Mouse (Mus musculus) forelimb bud, embryonic 11.5 days (tissue): ENCODE measurements around the gene Dst.
"Not testable (repeated sequence)": the region's sequence is repeated elsewhere in the genome, so short reads cannot be mapped to it uniquely, and the experiment has no call there.

Experiments used
- DNase-seq: peaks from one replicate; pipeline ENCODE4 v3.0.0-alpha.2; 2012; ENCODE audit warnings: low read depth, low spot score

The Dst gene

DNA sequence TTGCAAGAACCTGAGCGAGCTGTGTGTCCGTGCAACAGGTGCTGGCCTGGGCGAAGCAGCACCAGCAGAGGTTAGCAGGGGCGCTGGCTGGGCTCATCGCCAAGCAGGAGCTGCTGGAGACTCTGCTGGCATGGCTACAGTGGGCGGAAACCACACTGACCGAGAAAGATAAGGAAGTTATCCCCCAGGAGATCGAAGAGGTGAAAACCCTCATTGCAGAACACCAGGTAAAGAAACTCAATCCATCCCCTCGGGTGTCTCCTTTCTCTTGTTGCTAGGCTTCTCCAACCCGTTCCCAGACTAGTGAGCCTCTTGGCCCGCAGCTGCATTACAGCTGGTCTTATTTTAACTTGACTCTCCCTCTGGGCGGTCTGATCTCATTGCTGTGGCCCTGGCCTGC lies 382.3 kb downstream of the Dst start:
- DNase-seq: no peak

DNA sequence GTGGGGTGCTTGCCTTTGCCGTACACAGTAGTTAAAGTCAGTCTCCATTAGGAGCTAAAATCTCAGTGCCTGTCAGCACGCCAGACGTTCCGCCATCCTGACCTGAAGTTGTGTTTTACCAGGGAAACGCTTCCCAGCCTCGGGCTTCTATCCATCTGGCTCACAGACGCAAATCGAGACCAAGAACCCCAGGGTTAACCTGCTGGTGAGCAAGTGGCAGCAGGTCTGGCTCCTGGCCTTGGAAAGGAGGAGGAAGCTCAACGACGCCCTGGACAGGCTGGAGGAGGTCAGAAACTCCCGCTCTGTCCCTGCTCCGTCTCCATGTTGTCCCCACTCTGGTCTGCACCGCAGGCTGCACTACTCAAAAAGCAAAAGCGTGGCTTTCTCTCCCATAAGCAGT lies 385.2 kb downstream of the Dst start:
- DNase-seq: no peak

DNA sequence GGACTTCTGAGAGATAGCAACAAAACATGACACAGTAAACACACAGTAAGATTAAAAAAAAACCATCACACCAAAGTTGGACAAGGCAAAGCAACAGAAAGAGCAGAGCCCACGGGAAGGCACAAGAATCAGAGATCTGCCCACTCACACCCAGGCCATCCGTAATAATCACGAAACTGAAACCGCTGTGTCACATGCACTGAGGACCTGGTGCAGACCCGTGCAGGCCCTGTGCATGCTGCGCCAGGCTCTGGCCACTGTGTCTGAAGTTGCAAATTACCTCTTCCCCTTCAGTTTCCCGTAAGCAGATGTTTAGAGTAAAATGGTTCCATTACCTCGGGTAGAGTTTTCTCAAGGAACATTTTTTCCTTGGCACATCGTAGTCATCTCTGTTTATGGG lies 389.6 kb downstream of the Dst start:
- no peak for DNase-seq

DNA sequence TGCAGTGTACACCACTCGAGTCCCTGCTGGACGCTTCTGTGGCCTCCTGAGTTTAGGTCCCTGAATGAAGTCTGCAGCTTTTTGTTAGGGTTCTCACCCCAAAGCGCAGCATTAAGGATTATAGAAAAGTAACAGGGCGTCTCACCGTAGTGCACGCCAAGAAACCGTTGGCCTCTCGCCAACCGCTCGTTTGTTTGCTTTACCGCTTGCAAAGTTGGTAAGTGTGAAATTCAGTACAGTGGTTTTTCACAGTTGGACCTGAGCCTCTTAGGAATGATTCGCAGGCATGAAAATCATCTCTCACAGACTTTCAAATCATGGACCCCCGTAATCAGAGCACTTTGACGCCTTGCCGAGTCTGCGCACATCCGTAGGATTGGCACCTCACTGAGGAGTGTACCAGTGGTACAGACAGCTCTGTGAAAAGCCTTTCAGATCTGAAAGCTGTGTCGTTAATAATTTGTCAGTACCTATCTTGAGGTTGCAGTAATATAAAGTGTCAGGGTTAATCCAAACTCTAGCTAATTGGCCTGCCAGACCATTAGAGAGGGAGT lies 390.7 kb downstream of the Dst start:
- DNase-seq: no peak

DNA sequence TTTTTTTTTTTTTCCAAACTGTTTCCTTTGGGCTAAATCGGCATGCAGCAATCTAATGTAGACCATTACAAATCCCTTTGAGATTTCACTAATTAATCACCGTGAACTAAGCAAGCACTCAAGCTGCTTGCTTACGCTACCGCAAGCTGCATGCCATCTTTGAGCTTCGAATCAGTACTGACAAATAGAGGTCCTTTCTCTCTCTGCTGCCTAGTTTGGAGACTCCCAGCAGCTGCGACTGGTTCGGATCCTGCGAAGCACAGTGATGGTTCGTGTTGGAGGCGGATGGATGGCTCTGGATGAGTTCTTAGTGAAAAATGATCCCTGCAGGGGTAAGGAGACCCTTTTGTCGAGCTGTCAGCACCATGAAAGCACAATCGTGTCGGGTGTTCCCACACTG lies 391.5 kb downstream of the Dst start:
- DNase-seq: no peak

DNA sequence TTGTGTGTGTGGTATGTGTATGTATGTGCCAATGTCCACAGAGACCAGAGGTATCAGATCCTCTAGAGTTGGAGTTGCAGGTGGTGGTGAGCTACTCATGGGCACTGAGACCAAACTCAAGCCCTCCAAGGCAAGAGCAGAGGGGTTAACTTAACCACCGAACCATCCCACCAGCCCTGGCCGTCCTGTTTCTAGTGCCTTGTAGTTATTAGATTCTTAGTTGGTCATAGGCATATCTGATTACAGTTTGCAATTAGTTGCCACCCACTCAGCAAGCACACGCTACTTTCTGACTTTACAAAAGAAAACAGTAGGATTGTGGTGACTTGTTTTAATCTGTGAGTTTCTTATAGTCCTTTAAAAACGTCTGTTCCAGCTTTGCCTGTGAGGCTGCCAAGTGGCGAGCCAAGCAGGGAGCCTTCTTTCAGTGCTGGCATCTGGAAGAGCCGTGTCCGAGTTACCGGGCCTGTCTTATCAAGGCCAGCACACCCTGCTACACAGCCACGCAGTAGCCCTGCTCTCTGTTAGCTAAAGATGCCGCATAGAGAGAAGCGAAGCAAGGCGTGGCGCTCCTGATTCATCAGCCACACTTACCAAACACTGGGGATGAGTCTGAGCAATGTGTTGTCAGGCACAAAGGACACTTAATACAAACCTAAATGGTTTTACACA lies 392.4 kb downstream of the Dst start:
- DNase-seq: no peak

DNA sequence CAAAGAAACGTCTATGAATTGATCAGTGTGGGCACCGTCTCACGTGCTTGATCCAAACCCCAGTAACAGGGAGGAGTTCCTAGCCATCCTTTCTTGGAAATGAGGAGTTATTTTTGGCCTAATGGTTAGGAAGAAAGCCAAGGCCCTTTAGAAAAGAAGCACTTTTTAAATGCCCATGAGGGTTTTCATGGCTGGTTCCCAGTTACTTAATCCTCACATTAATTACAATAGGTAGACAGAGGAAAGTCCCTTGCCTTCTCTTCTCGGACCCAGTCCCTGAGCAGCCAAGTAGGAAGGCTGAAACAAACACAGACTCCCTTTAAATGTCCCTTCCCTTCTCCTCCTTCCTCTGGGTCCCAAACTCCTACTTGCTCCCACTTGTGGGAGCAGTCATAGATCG lies 396.2 kb downstream of the Dst start:
- no peak for DNase-seq

DNA sequence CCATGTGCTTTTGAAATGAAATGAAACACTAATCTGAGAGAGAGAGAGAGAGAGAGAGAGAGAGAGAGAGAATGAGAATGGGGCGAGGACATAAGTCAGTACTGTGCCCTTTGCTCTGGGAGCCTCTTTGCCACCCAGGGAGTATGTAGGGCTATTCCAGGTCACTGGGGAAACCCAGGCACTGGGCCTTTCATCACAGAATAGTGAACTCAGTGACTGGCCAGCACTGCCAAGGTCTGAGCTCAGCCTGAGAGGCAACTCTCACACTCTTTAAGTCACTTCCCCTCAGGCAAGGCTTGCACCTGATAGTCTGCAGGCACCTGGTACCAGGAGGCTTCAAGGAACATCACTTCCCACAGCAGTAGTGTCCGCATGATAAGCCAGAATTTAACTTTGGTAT lies 398.7 kb downstream of the Dst start:
- DNase-seq: no peak

DNA sequence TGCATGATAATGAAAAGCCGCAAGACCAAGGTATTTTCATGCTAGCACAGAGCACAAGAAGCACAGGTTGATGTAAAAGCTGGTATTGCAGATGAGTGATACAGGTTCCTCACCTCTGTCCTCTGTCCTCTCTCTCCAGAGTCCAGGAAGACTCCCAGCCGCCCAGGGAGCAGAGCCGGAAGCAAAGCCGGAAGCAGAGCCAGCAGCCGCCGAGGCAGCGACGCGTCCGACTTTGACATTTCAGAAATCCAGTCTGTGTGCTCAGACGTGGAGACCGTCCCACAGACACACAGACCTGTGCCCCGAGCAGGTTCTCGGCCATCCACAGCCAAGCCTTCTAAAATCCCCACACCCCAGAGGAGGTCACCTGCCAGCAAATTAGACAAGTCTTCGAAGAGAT lies 399.2 kb downstream of the Dst start:
- DNase-seq: no peak

DNA sequence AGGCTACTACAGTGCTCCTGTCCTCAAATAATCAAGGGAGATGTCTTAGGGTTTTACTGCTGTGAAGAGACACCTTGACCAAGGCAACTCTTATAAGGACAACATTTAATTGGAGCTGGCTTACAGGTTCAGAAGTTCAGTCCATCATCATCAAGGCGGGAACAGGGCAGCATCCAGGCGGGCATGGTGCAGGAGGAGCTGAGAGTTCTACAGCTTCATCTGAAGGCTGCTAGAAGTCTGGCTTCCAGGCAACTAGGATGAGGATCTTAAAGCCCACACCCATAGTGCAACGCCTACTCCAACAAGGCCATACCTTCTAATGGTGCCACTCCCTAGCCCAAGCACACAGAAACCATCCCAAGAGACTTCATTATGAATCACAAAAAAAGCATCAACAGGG lies 400.8 kb downstream of the Dst start:
- not testable (repeated sequence) for DNase-seq

DNA sequence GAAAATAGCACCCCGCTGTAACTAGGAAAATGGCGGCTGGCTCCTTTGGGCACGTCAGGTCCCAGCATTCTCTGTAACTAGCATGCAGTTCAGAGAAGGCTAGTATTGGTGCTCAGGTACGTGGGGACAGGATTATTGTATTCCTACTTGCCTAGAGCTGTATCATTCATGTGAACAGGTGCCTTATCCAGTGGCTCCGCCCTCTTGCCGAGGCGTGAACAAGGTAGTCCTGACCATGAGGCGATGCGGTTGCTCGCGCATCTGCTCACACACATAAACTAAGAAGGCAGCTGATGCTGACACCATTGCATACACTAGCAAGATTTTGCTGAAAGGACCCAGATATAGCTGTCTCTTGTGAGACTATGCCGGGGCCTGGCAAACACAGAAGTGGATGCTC lies 401.4 kb downstream of the Dst start:
- DNase-seq: no peak

DNA sequence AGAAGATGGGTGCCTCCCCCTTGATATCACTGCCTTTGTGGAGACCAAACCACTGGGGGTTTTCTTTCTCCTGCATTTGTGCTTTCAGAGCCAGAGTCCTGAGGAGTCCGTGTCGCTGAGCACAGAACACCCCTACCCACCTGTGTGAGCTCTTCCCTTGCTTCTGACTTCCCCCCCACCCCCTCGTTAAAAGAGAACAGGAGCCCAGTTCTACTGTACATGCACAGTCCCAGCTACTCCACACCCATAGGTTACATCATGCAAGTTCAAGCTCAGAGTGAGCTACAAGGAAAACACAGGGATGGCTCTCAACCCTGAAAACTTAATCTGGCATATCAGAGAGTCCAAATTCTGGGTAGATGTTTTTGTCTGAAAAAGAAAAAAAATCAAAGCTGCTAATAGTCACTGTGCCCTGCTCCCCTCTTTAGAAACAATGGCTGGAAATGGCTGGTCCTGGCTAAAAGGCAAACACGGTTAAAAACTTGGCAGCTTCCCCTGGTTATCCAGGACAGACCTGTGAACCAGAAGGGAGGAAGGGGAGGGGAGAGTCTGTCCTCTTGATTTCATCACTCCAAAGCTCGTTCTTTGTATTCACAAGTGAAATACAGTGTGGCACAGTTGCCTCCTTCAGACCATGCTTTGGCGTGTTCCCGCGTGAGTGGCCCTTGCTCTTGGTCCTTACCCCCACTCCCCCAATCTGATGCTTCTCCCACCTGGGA lies 402.7 kb downstream of the Dst start:
- no peak for DNase-seq

DNA sequence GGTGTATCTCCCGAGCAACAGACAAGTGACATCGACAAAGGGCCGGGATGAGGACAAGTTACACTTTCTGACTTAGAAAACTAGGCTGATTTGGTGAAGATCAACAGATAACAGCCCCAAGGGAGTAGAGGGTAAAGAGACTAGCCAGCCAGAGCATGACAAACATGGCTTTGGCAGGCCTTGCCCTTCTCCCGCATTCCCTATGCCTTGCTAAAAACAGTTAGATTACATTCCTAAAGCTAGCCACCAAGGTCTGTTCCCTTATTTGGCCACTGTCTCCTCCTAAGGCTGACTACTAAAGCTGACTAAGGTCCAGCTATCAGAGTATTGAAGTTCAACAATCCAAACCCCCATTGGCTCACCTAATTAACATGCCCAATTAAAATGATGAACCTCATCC lies 404.8 kb downstream of the Dst start:
- DNase-seq: no peak

DNA sequence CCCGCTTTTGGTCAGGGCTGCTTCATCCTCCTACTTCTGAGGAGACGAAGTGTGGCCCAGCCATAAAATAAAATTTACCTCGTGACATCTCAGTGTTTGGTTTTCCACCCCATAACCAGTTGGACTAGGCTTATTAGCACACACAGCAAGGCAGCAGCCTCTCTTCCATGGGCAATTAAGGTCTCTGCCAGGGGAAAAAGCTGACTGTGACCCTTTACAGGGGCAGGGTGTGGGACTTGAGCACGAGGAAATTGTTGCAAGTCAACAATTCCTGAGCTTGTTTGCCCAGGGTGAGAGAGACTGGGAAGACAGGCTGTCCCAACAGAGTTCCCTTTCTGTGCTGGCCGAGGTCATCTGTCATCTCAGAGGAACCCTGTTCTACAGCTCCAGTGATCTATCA lies 407.4 kb downstream of the Dst start:
- no peak for DNase-seq

DNA sequence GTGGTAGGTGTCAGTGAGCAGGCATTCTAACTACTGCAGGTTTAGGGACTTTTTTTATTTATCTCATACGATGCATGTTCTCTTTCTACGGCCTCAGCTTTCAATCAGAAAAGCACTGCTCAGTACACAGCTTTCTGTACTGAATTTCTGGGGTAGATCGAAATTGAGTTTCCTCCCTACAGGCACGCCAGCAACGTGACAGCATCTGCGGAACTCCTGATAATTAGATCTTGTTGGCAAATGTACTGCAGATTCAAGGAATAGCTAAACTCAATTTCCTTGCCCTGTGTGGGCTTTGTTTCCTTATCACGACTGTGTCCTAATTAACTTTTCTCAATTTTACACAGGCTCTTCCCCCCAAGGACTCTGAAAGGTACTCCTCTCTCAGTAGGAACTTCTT lies 416.2 kb downstream of the Dst start:
- DNase-seq: no peak

DNA sequence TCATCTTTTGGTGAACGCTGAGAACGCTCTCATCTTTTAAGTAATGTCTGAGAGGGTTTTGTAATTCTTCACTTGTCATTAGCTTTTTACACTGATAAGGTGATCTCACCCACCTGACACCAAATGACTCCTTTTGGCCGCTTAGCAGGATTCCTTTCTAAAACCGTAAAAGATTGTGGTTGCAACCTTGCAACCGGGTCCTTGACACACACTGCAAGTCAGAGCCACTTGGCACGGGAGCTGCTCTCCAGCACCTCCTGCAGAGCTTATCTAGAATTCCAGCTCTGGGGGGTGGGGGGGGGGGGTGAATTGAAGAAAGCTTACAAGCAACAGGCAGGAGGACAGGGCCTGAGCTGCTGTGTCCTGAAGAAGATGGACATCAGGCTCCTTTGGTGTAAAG lies 420.6 kb downstream of the Dst start:
- no peak for DNase-seq

DNA sequence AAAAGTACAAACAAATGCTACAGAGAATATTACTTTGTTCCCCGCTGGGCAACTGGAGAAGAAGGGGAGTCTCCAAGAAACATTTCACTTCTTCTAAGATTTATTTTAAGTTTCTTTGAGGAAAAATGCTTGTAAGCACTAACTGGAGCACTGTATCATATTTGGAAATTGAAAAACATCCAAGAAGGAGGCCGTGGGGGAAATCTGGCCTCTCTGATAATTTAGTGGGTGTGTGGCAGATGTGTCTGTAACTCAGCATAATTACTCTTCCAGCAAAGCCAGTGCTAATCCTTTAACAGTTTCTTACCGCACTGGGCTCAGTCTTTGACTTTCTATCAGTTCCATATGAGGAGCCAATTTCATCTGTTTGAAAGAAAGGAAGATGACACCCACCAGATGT lies 423.7 kb downstream of the Dst start:
- DNase-seq: no peak
